Mouse (Mus musculus) cerebellum, adult 18-20 months (tissue): ENCODE results near the gene Meioc.
"Not testable (repeated sequence)": the region's sequence is repeated elsewhere in the genome, so short reads cannot be mapped to it uniquely, and the experiment has no call there.

Experiments
- DNase-seq, 2 experiments: peaks; one replicate each; pipeline ENCODE4 v3.0.0; 2021

The Meioc gene

GRCm38 (mm10) chr11:102690162-102690561 is 26.6 kb downstream of the Meioc start:
- DNase-seq = peak; percentile 78 to 80

GRCm38 (mm10) chr11:102695289-102695688 is 31.8 kb downstream of the Meioc start:
- no peak for DNase-seq

GRCm38 (mm10) chr11:102697338-102698017 is 34.0 kb downstream of the Meioc start, which contains the start of gene Ccdc43:
Gene Ccdc43 (minus strand): TSS chr11:102697782.
- DNase-seq = peak; percentile 88 to 93

- DNase-seq = no peak
Observed at GRCm38 (mm10) chr11:102698018-102698476, 34.5 kb downstream of the Meioc start.

GRCm38 (mm10) chr11:102702206-102702605 is 38.7 kb downstream of the Meioc start:
- DNase-seq = not testable (repeated sequence)

GRCm38 (mm10) chr11:102712411-102712810 is 48.9 kb downstream of the Meioc start:
- DNase-seq = no peak

- not testable (repeated sequence) for DNase-seq
Observed at GRCm38 (mm10) chr11:102714578-102714977, 51.1 kb downstream of the Meioc start.

- DNase-seq = no peak
Observed at GRCm38 (mm10) chr11:102716135-102716534, 52.6 kb downstream of the Meioc start.

GRCm38 (mm10) chr11:102725574-102725973 is 62.1 kb downstream of the Meioc start:
- DNase-seq = peak; percentile 34 to 43

GRCm38 (mm10) chr11:102728614-102729013 is 65.1 kb downstream of the Meioc start:
- peak; percentile 54 to 59 for DNase-seq

GRCm38 (mm10) chr11:102729835-102730234 is 66.3 kb downstream of the Meioc start:
- DNase-seq = no peak

GRCm38 (mm10) chr11:102731366-102731765 is 67.8 kb downstream of the Meioc start:
- DNase-seq = peak; percentile 46 to 62
